Mouse (Mus musculus): Measurements from ENCODE around the gene Smim17.

- TF ChIP-seq IRF4 (IDR thresholded peaks at IDR 0.05; ENCODE audit: low read depth, low read length) = no peak
- TF ChIP-seq CTCF (conservative IDR thresholded peaks at IDR 0.05 in 1 of 2, IDR thresholded peaks at IDR 0.05 in 1 of 2; ENCODE audit: low read depth in 2 of 2, low read length in 2 of 2) = no peak
- no peak for TF ChIP-seq TCF12 (IDR thresholded peaks at IDR 0.05; ENCODE audit: low read depth, low read length)
- no peak for TF ChIP-seq POLR2A (IDR thresholded peaks at IDR 0.05; ENCODE audit: low read depth, low read length)
- TF ChIP-seq MAFK (IDR thresholded peaks at IDR 0.05; ENCODE audit: insufficient replicate concordance, low read length) = no peak
- no peak for TF ChIP-seq UBTF (IDR thresholded peaks at IDR 0.05; ENCODE audit: low read depth, low read length)
- no peak for TF ChIP-seq MEF2A (IDR thresholded peaks at IDR 0.05; ENCODE audit: borderline replicate concordance, low read depth, low read length)
- TF ChIP-seq MAX (IDR thresholded peaks at IDR 0.05; ENCODE audit: low read length) = no peak
- TF ChIP-seq JUN (IDR thresholded peaks at IDR 0.05; ENCODE audit: insufficient read depth, low read depth, low read length) = no peak
- TF ChIP-seq ZMIZ1 (IDR thresholded peaks at IDR 0.05; ENCODE audit: low read depth, low read length) = no peak
Observed at GRCm38 (mm10) chr7:6441173-6441572, 42.7 kb downstream of the Smim17 start.

Measured in CH12.LX (cell line).